Comparison of ENCODE assay signal across 9 mouse cellular contexts in the genomic region with DNA sequence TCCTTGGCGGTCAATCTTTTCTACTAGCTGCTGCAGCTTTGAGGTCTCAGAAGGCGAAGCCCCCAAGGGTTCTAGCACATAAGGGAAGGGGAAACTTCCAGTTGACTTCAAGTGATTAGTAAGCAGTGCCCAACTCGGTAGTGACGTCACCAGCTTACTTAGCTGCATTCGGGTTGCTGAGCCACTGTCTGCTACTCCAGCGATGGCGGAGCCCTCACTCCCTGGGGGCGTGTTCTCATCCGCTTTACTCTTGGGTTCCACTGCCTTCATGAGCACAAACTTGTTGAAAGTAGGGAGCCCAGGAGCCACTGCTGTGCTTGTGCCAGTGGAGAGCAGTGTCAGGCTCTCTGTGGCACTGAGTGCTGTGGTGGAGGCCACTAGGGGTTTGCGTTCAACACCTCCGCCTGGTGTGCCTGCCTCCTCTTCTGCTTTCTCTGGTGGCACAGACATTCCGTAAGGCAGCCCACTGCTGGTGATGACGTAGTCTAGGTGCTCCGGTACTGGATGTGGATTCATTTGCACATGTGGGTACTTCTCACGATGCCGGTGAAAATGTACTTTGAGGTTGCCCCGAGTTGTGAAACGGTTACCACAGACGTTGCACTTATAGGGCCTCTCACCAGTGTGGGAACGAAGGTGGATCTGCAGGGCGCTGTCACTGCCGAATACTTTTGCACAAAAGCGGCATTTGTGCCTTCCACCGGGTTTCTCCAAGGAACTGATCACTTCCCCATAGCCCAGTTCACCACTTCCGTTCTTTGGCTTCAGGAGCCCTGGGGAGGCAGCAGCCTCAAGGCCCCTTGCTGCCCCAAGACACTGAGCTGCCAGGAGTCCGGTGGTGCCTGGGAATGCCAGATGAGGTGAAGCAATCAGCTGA. TPM values are rescaled to one million over a fixed set of nuclear protein-coding genes. Genes with fewer than 3 reads are reported as not detected.
DNase-seq lines count a peak whose midpoint lies in the region; ATAC-seq lines count a peak whose summit lies in the region.
"Had no signal": no experiment of that assay in that cellular context is flagged by ENCODE, and none has a peak within 500 bp of the region (broad histone marks: within the 10 kb centered on the region; RNA-seq: fewer than 3 reads in every experiment).

No protein-coding gene starts in this region.

- peak overlapping the region; percentile 78 for H3K4me2 ChIP-seq in heart, embryonic 15.5 days
- H3K4me2 ChIP-seq in midbrain, embryonic 11.5 days: peak overlapping the region; percentile 87

- no peaks in the 10 kb centered on the region for H3K9me3 ChIP-seq in heart, embryonic 15.5 days (replicated peaks)
- peaks cover 10% of the 10 kb centered on the region; the same call in 1 of the 2 replicates for H3K9me3 ChIP-seq in hindbrain, embryonic 10.5 days
- peaks cover 3% of the 10 kb centered on the region; the same call in 1 of the 2 replicates for H3K9me3 ChIP-seq in midbrain, embryonic 11.5 days (ENCODE audit: control insufficient read depth, low read length)

- peaks cover 24% of the 10 kb centered on the region for H3K4me1 ChIP-seq in heart, embryonic 15.5 days (replicated peaks)
- H3K4me1 ChIP-seq in hindbrain, embryonic 10.5 days (replicated peaks): peaks cover 60% of the 10 kb centered on the region
- H3K4me1 ChIP-seq in midbrain, embryonic 11.5 days (ENCODE audit: control insufficient read depth, insufficient read depth, low read length): peaks cover 29% of the 10 kb centered on the region

- no peaks in the 10 kb centered on the region for H3K27me3 ChIP-seq in heart, embryonic 15.5 days
- H3K27me3 ChIP-seq in hindbrain, embryonic 10.5 days (ENCODE audit: insufficient read depth, poor library complexity, severe bottlenecking): no peaks in the 10 kb centered on the region
- no peaks in the 10 kb centered on the region for H3K27me3 ChIP-seq in midbrain, embryonic 11.5 days (ENCODE audit: control insufficient read depth, insufficient read depth, low read length)

- no peak for ATAC-seq in heart, embryonic 15.5 days (replicated peaks; ENCODE audit: insufficient number of reproducible peaks, insufficient read depth, low FRiP score, low read depth)
- no peak for ATAC-seq in midbrain, embryonic 11.5 days (ENCODE audit: low FRiP score)

- DNase-seq in heart, adult 8-10 months (ENCODE audit: low spot score): no peak
- peak; percentile 58 for DNase-seq in ZHBTc4 (ENCODE audit: low read depth, low spot score)
- no peak for DNase-seq in hindbrain, embryonic 10.5 days (ENCODE audit: low spot score)
- no peak for DNase-seq in midbrain, embryonic 11.5 days (ENCODE audit: low spot score, missing footprints)
- DNase-seq in left cerebral cortex, postnatal 25 days (ENCODE audit: low spot score in 2 of 2): no peak
- DNase-seq in layer of hippocampus, adult 18-20 months (ENCODE audit: low spot score in 2 of 2): no peak
- no peak for DNase-seq in embryo, embryonic 9.5 days (ENCODE audit: extremely low spot score)
- DNase-seq: kidney, postnatal 10 days had no signal

- peaks cover 31% of the 10 kb centered on the region for H3K36me3 ChIP-seq in heart, embryonic 15.5 days
- H3K36me3 ChIP-seq in hindbrain, embryonic 10.5 days: peaks cover 63% of the 10 kb centered on the region
- H3K36me3 ChIP-seq in midbrain, embryonic 11.5 days (ENCODE audit: control insufficient read depth, insufficient read depth, low read length): peaks cover 46% of the 10 kb centered on the region

- no peak overlapping the region for H3K9ac ChIP-seq in heart, embryonic 15.5 days
- no peak overlapping the region; the same call in 1 of the 2 replicates for H3K9ac ChIP-seq in midbrain, embryonic 11.5 days (ENCODE audit: low read length)

- intact Hi-C loops in left cerebral cortex, postnatal 25 days (cut with DNase I): no loop called here

- H3K4me3 ChIP-seq in heart, embryonic 15.5 days: peak overlapping the region; percentile 93; the same call in 1 of the 2 replicates
- peak overlapping the region; percentile 84 for H3K4me3 ChIP-seq in hindbrain, embryonic 10.5 days
- peak overlapping the region; percentile 53; the same call in 1 of the 2 replicates for H3K4me3 ChIP-seq in midbrain, embryonic 11.5 days (ENCODE audit: low read depth, low read length)

- no peak overlapping the region for H3K27ac ChIP-seq in heart, embryonic 15.5 days
- peak overlapping the region; percentile 99 for H3K27ac ChIP-seq in hindbrain, embryonic 10.5 days
- no peak overlapping the region for H3K27ac ChIP-seq in midbrain, embryonic 11.5 days (ENCODE audit: low read depth, low read length)

- WGBS in heart, embryonic 15.5 days: 80% methylated on average over 26 of the region's 26 CpGs
- 89% methylated on average over 26 of the region's 26 CpGs for WGBS in hindbrain, embryonic 10.5 days
- WGBS in midbrain, embryonic 11.5 days: 84% methylated on average over 26 of the region's 26 CpGs

RNA-seq across cellular contexts. Expression of a gene that starts 9.2 kb away (rescaled TPM):
- 23.5 and 29.7 TPM in 2 replicates for polyA plus RNA-seq in heart, embryonic 15.5 days (2015; fragmentation: Nextera tagmentation; extraction: Ambion mirVana)
- 10 to 100 TPM; 13.9 to 19.3 (median 16.3) TPM for total RNA-seq in heart, adult 8-10 months (2022)
- 57.7 and 64.2 TPM in 2 replicates for polyA plus RNA-seq in hindbrain, embryonic 10.5 days (2016; fragmentation: Nextera tagmentation; extraction: Ambion mirVana)
- 48.2 and 52.2 TPM in 2 replicates for polyA plus RNA-seq in midbrain, embryonic 11.5 days (2014; fragmentation: Nextera tagmentation; extraction: Ambion mirVana)
- total RNA-seq in left cerebral cortex, postnatal 25 days (2021): 10 to 100 TPM; 39.8 to 41.5 TPM
- total RNA-seq in layer of hippocampus, adult 18-20 months (2021): 10 to 100 TPM; 39.2 to 43.1 TPM

RNA-seq across cellular contexts. Expression of a gene that starts 14.4 kb away (rescaled TPM):
- 4.8 and 7.3 TPM in 2 replicates for polyA plus RNA-seq in heart, embryonic 15.5 days (2015; fragmentation: Nextera tagmentation; extraction: Ambion mirVana)
- 1 to 10 TPM; 1.4 to 1.6 (median 1.4) TPM for total RNA-seq in heart, adult 8-10 months (2022)
- polyA plus RNA-seq in hindbrain, embryonic 10.5 days (2016; fragmentation: Nextera tagmentation; extraction: Ambion mirVana): 56.9 and 60.3 TPM in 2 replicates
- 57.4 and 65.1 TPM in 2 replicates for polyA plus RNA-seq in midbrain, embryonic 11.5 days (2014; fragmentation: Nextera tagmentation; extraction: Ambion mirVana)
- 10 to 100 TPM; 32.3 to 33.4 TPM for total RNA-seq in left cerebral cortex, postnatal 25 days (2021)
- 10 to 100 TPM; 45.0 to 48.4 TPM for total RNA-seq in layer of hippocampus, adult 18-20 months (2021)

RNA-seq across cellular contexts. Expression of a gene that starts 34.8 kb away (rescaled TPM):
- 12.8 and 16.6 TPM in 2 replicates for polyA plus RNA-seq in heart, embryonic 15.5 days (2015; fragmentation: Nextera tagmentation; extraction: Ambion mirVana)
- total RNA-seq in heart, adult 8-10 months (2022): 1 to 10 TPM; 3.8 to 5.6 (median 5.4) TPM
- 29.2 and 36.2 TPM in 2 replicates for polyA plus RNA-seq in hindbrain, embryonic 10.5 days (2016; fragmentation: Nextera tagmentation; extraction: Ambion mirVana)
- polyA plus RNA-seq in midbrain, embryonic 11.5 days (2014; fragmentation: Nextera tagmentation; extraction: Ambion mirVana): 39.1 and 41.9 TPM in 2 replicates
- total RNA-seq in left cerebral cortex, postnatal 25 days (2021): 10 to 100 TPM; 30.9 to 32.4 TPM
- 10 to 100 TPM; 35.0 to 37.3 TPM for total RNA-seq in layer of hippocampus, adult 18-20 months (2021)

RNA-seq across cellular contexts. Expression of a gene that starts 35.2 kb away (rescaled TPM):
- polyA plus RNA-seq in heart, embryonic 15.5 days (2015; fragmentation: Nextera tagmentation; extraction: Ambion mirVana): 29.3 and 34.0 TPM in 2 replicates
- 10 to 100 TPM; 32.9 to 37.8 (median 34.8) TPM for total RNA-seq in heart, adult 8-10 months (2022)
- 52.1 and 55.4 TPM in 2 replicates for polyA plus RNA-seq in hindbrain, embryonic 10.5 days (2016; fragmentation: Nextera tagmentation; extraction: Ambion mirVana)
- 50.6 and 51.2 TPM in 2 replicates for polyA plus RNA-seq in midbrain, embryonic 11.5 days (2014; fragmentation: Nextera tagmentation; extraction: Ambion mirVana)
- 10 to 100 TPM; 65.5 to 66.8 TPM for total RNA-seq in left cerebral cortex, postnatal 25 days (2021)
- 10 to 100 TPM; 58.4 to 67.1 TPM for total RNA-seq in layer of hippocampus, adult 18-20 months (2021)

RNA-seq across cellular contexts. Expression of a gene that starts 42.0 kb away (rescaled TPM):
- polyA plus RNA-seq in heart, embryonic 15.5 days (2015; fragmentation: Nextera tagmentation; extraction: Ambion mirVana): not detected in 2 replicates
- total RNA-seq in heart, adult 8-10 months (2022): not detected
- not detected in 2 replicates for polyA plus RNA-seq in hindbrain, embryonic 10.5 days (2016; fragmentation: Nextera tagmentation; extraction: Ambion mirVana)
- polyA plus RNA-seq in midbrain, embryonic 11.5 days (2014; fragmentation: Nextera tagmentation; extraction: Ambion mirVana): not detected in 2 replicates
- not detected for total RNA-seq in left cerebral cortex, postnatal 25 days (2021)
- total RNA-seq in layer of hippocampus, adult 18-20 months (2021): not detected

Comparison
In these comparisons a context has a peak if more than half of its experiments do, and no peak if none do; other contexts are left out.
1. RNA of a gene that starts 14.4 kb away (total RNA-seq): 45.0 to 48.4 TPM in layer of hippocampus, adult 18-20 months and 32.3 to 33.4 TPM in left cerebral cortex, postnatal 25 days; 1.4 to 1.6 TPM in heart, adult 8-10 months; every median in the first group is over 10 times any median in the second.
2. RNA of a gene that starts 34.8 kb away (total RNA-seq): 35.0 to 37.3 TPM in layer of hippocampus, adult 18-20 months and 30.9 to 32.4 TPM in left cerebral cortex, postnatal 25 days; 3.8 to 5.6 TPM in heart, adult 8-10 months; every median in the first group is over 4 times any median in the second.
3. Peak in every context shown above with its lines, with median percentiles within 50 percentile points of each other: H3K4me3 ChIP-seq.